Mouse (Mus musculus) left cerebral cortex, adult 2 months (tissue): ENCODE data around the gene Arid1b. TPM values are rescaled to one million over a fixed set of nuclear protein-coding genes. Genes with fewer than 3 reads are reported as not detected.

Experiments
- DNase-seq, 2 experiments: peaks; one replicate each; pipeline ENCODE4 v3.0.0; 2021 to 2022; ENCODE audit warnings: low spot score in 2 of 2, mixed read lengths in 1 of 2; ENCODE audit errors: extremely low spot score in 1 of 2
- H3K27ac ChIP-seq: fragments of 200-600 bp; 2 replicates; pipeline ENCODE4 v1.8.1; 2022
- H3K4me3 ChIP-seq: fragments of 200-600 bp; 2 replicates; pipeline ENCODE4 v1.8.1; 2022
- CTCF ChIP-seq: fragments of 200-600 bp; IDR thresholded peaks from 2 replicates; pipeline ENCODE4 v1.8.1; 2022; ENCODE audit warnings: antibody characterized with exemption, mild to moderate bottlenecking, moderate library complexity
- intact Hi-C: fragments of 180-260 bp; cut with DNase I; formaldehyde crosslinking; loops from one replicate; pipeline ENCODE4 v1.15.1; 2025
- total RNA-seq, 2 experiments: library from RNA; stranded (reverse); gene quantifications; 2 replicates each; pipeline ENCODE4 v1.2.3; 2021

Arid1b gene
- total RNA-seq, 2 experiments from 2014 or later, result 81.4 to 86.1 TPM

GRCm38 (mm10) chr17:4972261-4972660 lies 21.9 kb upstream of the Arid1b start:
- no peak for TF ChIP-seq CTCF
- DNase-seq, result no peak
- H3K27ac ChIP-seq, result no peak overlapping the region
- intact Hi-C loops, result no loop called here
- H3K4me3 ChIP-seq, result no peak overlapping the region

- TF ChIP-seq CTCF, result no peak
- intact Hi-C loops, result no loop called here
- no peak overlapping the region for H3K27ac ChIP-seq
- DNase-seq, result peak; percentile 23 to 26
- H3K4me3 ChIP-seq, result no peak overlapping the region
These were observed 19.4 kb upstream of the Arid1b start for GRCm38 (mm10) chr17:4974736-4975135.

GRCm38 (mm10) chr17:4980151-4980550 lies 14.0 kb upstream of the Arid1b start:
- no peak for DNase-seq
- Histone ChIP-seq H3K27ac (no peak overlapping the region), H3K4me3 (no peak overlapping the region)
- TF ChIP-seq CTCF, result no peak
- intact Hi-C loops, result loop anchor here (10.0 kb wide), 1 partner anchor 1415 kb away; no protein-coding TSS in a partner anchor

- no peak for DNase-seq
- H3K27ac ChIP-seq, result no peak overlapping the region
- intact Hi-C loops, result loop anchor here (10.0 kb wide), 1 partner anchor 1418 kb away; no protein-coding TSS in a partner anchor
- no peak for TF ChIP-seq CTCF
- no peak overlapping the region for H3K4me3 ChIP-seq
These were observed 11.3 kb upstream of the Arid1b start for GRCm38 (mm10) chr17:4982819-4983218.

GRCm38 (mm10) chr17:4984691-4985090 lies 9.4 kb upstream of the Arid1b start:
- TF ChIP-seq CTCF, result no peak
- intact Hi-C loops, result loop anchor here (10.0 kb wide), 1 partner anchor 1420 kb away; no protein-coding TSS in a partner anchor
- H3K27ac ChIP-seq, result no peak overlapping the region
- no peak overlapping the region for H3K4me3 ChIP-seq
- DNase-seq, result no peak

- no peak for TF ChIP-seq CTCF
- Histone ChIP-seq H3K27ac (no peak overlapping the region), H3K4me3 (no peak overlapping the region)
- no peak for DNase-seq
- intact Hi-C loops, result loop anchor here (10.0 kb wide), 1 partner anchor 526 kb away; no protein-coding TSS in a partner anchor
These were observed 3.1 kb upstream of the Arid1b start for GRCm38 (mm10) chr17:4990911-4991560.

- no peak for DNase-seq
- H3K4me3 ChIP-seq, result no peak overlapping the region
- no peak for TF ChIP-seq CTCF
- intact Hi-C loops, result loop anchor here (10.0 kb wide), 1 partner anchor 527 kb away; no protein-coding TSS in a partner anchor
- H3K27ac ChIP-seq, result no peak overlapping the region
These were observed 2.5 kb upstream of the Arid1b start for GRCm38 (mm10) chr17:4991600-4991999.

GRCm38 (mm10) chr17:4993497-4993839 lies 664 bp upstream of the Arid1b start:
- Histone ChIP-seq H3K4me3 (peak overlapping the region; percentile 90), H3K27ac (peak overlapping the region; percentile 88)
- DNase-seq, result no peak
- intact Hi-C loops, result loop anchor here (10.0 kb wide), 1 partner anchor 529 kb away; no protein-coding TSS in a partner anchor
- TF ChIP-seq CTCF, result no peak; the same call in 1 of the 2 replicates

- no peak for TF ChIP-seq CTCF
- Histone ChIP-seq H3K27ac (peak overlapping the region; percentile 99), H3K4me3 (peak overlapping the region; percentile 90)
- intact Hi-C loops, result loop anchor here (1.0 to 10.0 kb wide), 3 partner anchors 86 to 530 kb away; no protein-coding TSS in a partner anchor
- peak in 1 of 2 experiments; percentile 43 for DNase-seq
These were observed 326 bp downstream of the Arid1b start for GRCm38 (mm10) chr17:4994504-4994812.

GRCm38 (mm10) chr17:4994813-4995560 lies 855 bp downstream of the Arid1b start:
- Histone ChIP-seq H3K27ac (peak overlapping the region; percentile 99), H3K4me3 (peak overlapping the region; percentile 90)
- DNase-seq, result peak; percentile 68 to 70
- intact Hi-C loops, result loop anchor here (1.0 to 10.0 kb wide), 4 partner anchors 87 to 530 kb away; no protein-coding TSS in a partner anchor
- no peak for TF ChIP-seq CTCF

GRCm38 (mm10) chr17:4995561-4996051 lies 1.5 kb downstream of the Arid1b start:
- Histone ChIP-seq H3K4me3 (peak overlapping the region; percentile 90), H3K27ac (peak overlapping the region; percentile 99)
- intact Hi-C loops, result loop anchor here (1.0 to 10.0 kb wide), 3 partner anchors 194 to 531 kb away; no protein-coding TSS in a partner anchor
- peak; percentile 79 to 81 for DNase-seq
- TF ChIP-seq CTCF, result no peak
